Mouse (Mus musculus) limb, embryonic 11.5 days (tissue): ENCODE data around the gene Ddx31. TPM values are rescaled to one million over a fixed set of nuclear protein-coding genes. Genes with fewer than 3 reads are reported as not detected.

ENCODE experiments used
- ATAC-seq: fragments of 200-750 bp; cut with Nextera tagmentation; 2 replicates; pipeline ENCODE4 v1.8.0; 2017; ENCODE audit warnings: low read depth; ENCODE audit not compliant: insufficient number of reproducible peaks, low FRiP score, low TSS enrichment
- DNase-seq: peaks from one replicate; pipeline ENCODE4 v3.0.0-alpha.2; 2015; ENCODE audit warnings: low spot score
- H3K27ac ChIP-seq: fragments of 300-500 bp; sonication (generic); replicated peaks from 2 replicates; pipeline ENCODE4 v1.5.1; 2014; ENCODE audit warnings: low read depth, mild to moderate bottlenecking, low read length
- H3K27me3 ChIP-seq: fragments of 300-500 bp; sonication (generic); 2 replicates; pipeline ENCODE4 v1.6.1; 2014; ENCODE audit warnings: mild to moderate bottlenecking, low read length, mixed read lengths; ENCODE audit not compliant: control insufficient read depth, insufficient read depth
- H3K36me3 ChIP-seq: fragments of 300-500 bp; sonication (generic); 2 replicates; pipeline ENCODE4 v1.6.1; 2014; ENCODE audit warnings: mild to moderate bottlenecking, low read length, moderate library complexity, mixed read lengths; ENCODE audit not compliant: control insufficient read depth, insufficient read depth
- H3K4me1 ChIP-seq: fragments of 300-500 bp; sonication (generic); 2 replicates; pipeline ENCODE4 v1.6.1; 2014; ENCODE audit warnings: low read length, mixed read lengths; ENCODE audit not compliant: control insufficient read depth, insufficient read depth
- H3K4me2 ChIP-seq: fragments of 300-500 bp; sonication (generic); 2 replicates; pipeline ENCODE4 v1.6.1; 2014; ENCODE audit warnings: low read depth, mild to moderate bottlenecking, moderate library complexity; ENCODE audit not compliant: severe bottlenecking
- H3K4me3 ChIP-seq: fragments of 300-500 bp; sonication (generic); 2 replicates; pipeline ENCODE4 v1.5.1; 2014; ENCODE audit warnings: low read depth, low read length
- H3K9ac ChIP-seq: fragments of 300-500 bp; sonication (generic); 2 replicates; pipeline ENCODE4 v1.6.1; 2014; ENCODE audit warnings: mild to moderate bottlenecking, low read length
- H3K9me3 ChIP-seq: fragments of 300-500 bp; sonication (generic); 2 replicates; pipeline ENCODE4 v1.6.1; 2016; ENCODE audit warnings: low read length; ENCODE audit not compliant: control insufficient read depth
- WGBS: fragments of 180-500 bp; shearing (Covaris S2); extraction: QIAGEN DNeasy Blood & Tissue Kit; methylation state at CpG from one replicate; pipeline ENCODE4 v1.1.7; 2014; 5-methylcytosine and 5-hydroxymethylcytosine counted together
- polyA plus RNA-seq: library from polyadenylated mRNA; unstranded; fragments of >200 nt; fragmentation: Nextera tagmentation; extraction: Ambion mirVana; gene quantifications from 2 replicates; pipeline ENCODE4 v1.2.1, GENCODE M21; 2014

The Ddx31 gene
- polyA plus RNA-seq, 1 experiment from 2014 or later: 20.4 TPM

DNA sequence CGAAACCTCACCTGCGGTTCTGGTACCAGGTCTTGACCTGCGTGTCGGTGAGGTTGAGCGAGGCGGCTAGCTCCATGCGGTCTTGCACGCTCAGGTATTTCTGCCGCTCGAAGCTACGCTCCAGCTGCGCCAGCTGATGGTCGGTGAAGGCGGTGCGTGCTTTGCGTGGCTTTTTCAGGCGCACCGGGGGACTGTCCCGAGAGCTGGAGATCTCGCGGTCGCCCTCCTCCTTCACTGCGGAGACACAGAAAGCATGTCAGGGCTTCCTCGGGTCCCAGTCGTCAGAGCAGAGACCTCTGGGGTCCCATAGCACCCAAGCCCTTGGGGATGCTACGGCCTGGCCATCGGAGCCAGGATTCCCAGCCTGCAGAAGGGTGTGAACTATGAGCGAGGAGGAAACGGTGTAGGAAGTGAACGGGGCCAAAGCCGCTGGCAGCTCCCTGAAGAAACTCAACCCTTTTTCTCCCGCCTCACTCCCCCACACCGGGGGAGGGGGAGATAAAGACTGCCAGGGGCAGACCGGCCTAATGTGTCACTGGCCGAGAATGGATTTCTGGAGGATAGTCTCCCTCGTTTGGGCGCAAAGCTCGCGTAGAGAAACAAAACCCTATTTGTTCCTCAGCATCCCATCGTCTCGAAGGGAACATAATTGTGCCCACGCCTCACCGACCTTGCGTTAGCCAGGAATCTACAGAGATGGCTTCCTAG, 71.3 kb downstream of the Ddx31 start:
- under 1% methylated on average over 44 of the region's 44 CpGs for WGBS
- Histone ChIP-seq H3K27me3 (peaks cover 95% of the 10 kb centered on the region), H3K9ac (no peak overlapping the region), H3K4me3 (no peak overlapping the region), H3K9me3 (no peaks in the 10 kb centered on the region), H3K27ac (no peak overlapping the region), H3K36me3 (no peaks in the 10 kb centered on the region), H3K4me2 (no peak overlapping the region), H3K4me1 (peaks cover 8% of the 10 kb centered on the region)
- DNase-seq (peak; percentile 45), ATAC-seq (no peak)

- H3K4me3 ChIP-seq: no peak overlapping the region
Observed at GRCm38 (mm10) chr2:28912039-28912700, 72.0 kb downstream of the Ddx31 start.

DNA sequence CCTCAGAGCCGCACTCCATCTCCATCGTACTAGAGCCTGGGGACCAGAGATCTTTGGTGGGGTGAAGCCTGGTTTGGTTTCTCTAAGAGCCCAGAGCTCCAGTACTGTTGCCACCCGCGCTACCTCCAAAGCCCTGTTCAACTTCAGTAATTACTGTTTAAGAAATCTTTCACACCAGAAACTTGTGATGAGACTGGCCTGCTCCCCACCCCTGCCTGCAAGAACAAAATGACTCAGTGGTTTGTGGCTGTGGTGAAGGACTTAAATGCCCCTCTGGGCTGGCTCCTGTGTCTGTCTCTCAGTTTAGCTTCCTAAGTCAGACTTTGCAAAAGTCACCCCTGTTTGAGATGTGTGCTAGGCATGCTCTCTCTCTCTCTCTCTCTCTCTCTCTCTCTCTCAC, 72.8 kb downstream of the Ddx31 start:
- Histone ChIP-seq H3K9me3 (no peaks in the 10 kb centered on the region), H3K27me3 (peaks cover 97% of the 10 kb centered on the region), H3K9ac (no peak overlapping the region), H3K4me1 (peaks cover 11% of the 10 kb centered on the region), H3K27ac (no peak overlapping the region), H3K4me2 (no peak overlapping the region), H3K4me3 (no peak overlapping the region), H3K36me3 (no peaks in the 10 kb centered on the region)
- ATAC-seq (no peak), DNase-seq (peak; percentile 31)
- 0% methylated on average over 4 of the region's 4 CpGs for WGBS

More at GRCm38 (mm10) chr2:28912039-28912700, 72.0 kb downstream of the Ddx31 start:
- Histone ChIP-seq H3K9me3 (no peaks in the 10 kb centered on the region), H3K27ac (no peak overlapping the region), H3K9ac (no peak overlapping the region), H3K36me3 (no peaks in the 10 kb centered on the region), H3K4me1 (peaks cover 8% of the 10 kb centered on the region), H3K4me2 (no peak overlapping the region), H3K27me3 (peaks cover 95% of the 10 kb centered on the region)
- ATAC-seq: no peak
- 2% methylated on average over 33 of the region's 33 CpGs for WGBS
- DNase-seq: peak; percentile 50

DNA sequence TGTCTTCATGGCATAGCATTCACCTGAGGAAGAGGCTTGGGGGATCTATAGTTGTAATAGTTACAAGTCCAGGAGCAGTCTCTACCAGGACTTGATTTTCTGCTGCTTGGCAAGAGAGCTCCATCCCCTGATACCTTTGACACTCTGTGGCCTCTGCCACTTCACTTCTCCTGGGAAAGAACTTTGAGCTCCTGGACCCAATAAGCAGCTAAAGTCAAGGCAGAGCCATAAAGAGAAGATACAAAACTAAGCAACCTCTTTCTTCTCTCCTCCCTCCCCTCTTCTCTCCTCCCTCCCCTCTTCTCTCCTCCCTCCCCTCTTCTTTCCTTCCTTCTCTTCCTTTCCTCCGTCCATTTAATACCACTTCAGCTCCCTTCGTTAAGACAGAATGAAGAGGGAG, 73.9 kb downstream of the Ddx31 start:
- WGBS: 3% methylated on average over 2 of the region's 2 CpGs
- Histone ChIP-seq H3K9ac (no peak overlapping the region), H3K4me3 (no peak overlapping the region), H3K4me1 (peaks cover 3% of the 10 kb centered on the region; the same call in 1 of the 2 replicates), H3K27ac (no peak overlapping the region), H3K36me3 (no peaks in the 10 kb centered on the region), H3K4me2 (no peak overlapping the region), H3K27me3 (peaks cover 97% of the 10 kb centered on the region), H3K9me3 (no peaks in the 10 kb centered on the region)
- DNase-seq (no peak), ATAC-seq (no peak)

GRCm38 (mm10) chr2:28915104-28915738, 75.0 kb downstream of the Ddx31 start:
- Histone ChIP-seq H3K9me3 (no peaks in the 10 kb centered on the region), H3K4me3 (no peak overlapping the region), H3K4me2 (no peak overlapping the region), H3K36me3 (no peaks in the 10 kb centered on the region), H3K27me3 (peaks cover 94% of the 10 kb centered on the region), H3K4me1 (peaks cover 3% of the 10 kb centered on the region; the same call in 1 of the 2 replicates), H3K9ac (no peak overlapping the region), H3K27ac (no peak overlapping the region)
- WGBS: 2% methylated on average over 21 of the region's 22 CpGs
- DNase-seq: no peak
- 0 out of 2 replicates have a peak, but pooled peaks have one; percentile 31 for ATAC-seq

- under 1% methylated on average over 50 of the region's 50 CpGs for WGBS
Observed at GRCm38 (mm10) chr2:28915768-28916512, 75.7 kb downstream of the Ddx31 start.

DNA sequence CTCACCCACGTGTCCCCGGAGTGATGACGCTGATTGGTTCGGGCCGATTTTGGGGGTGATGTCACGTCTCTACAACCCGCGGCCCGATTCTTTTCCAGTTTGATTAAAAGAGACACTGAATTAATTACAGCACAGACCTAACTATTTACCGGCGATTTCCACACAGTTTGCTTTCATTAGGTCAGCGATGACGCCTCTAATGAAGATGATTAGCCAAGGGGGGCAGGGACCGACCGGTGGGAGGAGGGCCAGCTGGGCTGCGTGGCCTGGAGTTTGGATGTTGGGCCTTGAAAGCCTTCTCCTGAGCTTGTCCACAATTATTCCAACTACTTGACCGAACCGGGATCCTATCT, 76.3 kb downstream of the Ddx31 start, which contains the start of gene Barhl1:
Gene Barhl1, minus strand, starts transcription at position 156 of the 353 bp plus-strand sequence.
- H3K27me3 ChIP-seq: peaks cover 92% of the 10 kb centered on the region
- H3K36me3 ChIP-seq: no peaks in the 10 kb centered on the region
- no peak within 1 kb of the TSS for H3K27ac ChIP-seq
- no peak within 1 kb of the TSS for H3K4me2 ChIP-seq
- ATAC-seq (no peak), DNase-seq (peak; percentile 37)
- H3K9ac ChIP-seq: no peak within 1 kb of the TSS
- no peaks in the 10 kb centered on the region for H3K9me3 ChIP-seq
- 1% methylated on average over 18 of the region's 18 CpGs for WGBS
- H3K4me3 ChIP-seq: no peak within 1 kb of the TSS
- peaks cover 3% of the 10 kb centered on the region; the same call in 1 of the 2 replicates for H3K4me1 ChIP-seq

More at GRCm38 (mm10) chr2:28915768-28916512, 75.7 kb downstream of the Ddx31 start:
- DNase-seq (peak; percentile 93), ATAC-seq (peak; percentile 60; the same call in 1 of the 2 replicates)
- H3K4me2 ChIP-seq: no peak overlapping the region
- H3K27me3 ChIP-seq: peaks cover 93% of the 10 kb centered on the region
- no peak overlapping the region for H3K9ac ChIP-seq
- no peaks in the 10 kb centered on the region for H3K9me3 ChIP-seq
- no peak overlapping the region for H3K4me3 ChIP-seq
- no peaks in the 10 kb centered on the region for H3K36me3 ChIP-seq
- H3K27ac ChIP-seq: no peak overlapping the region
- H3K4me1 ChIP-seq: peaks cover 3% of the 10 kb centered on the region; the same call in 1 of the 2 replicates

GRCm38 (mm10) chr2:28917156-28917517, 76.9 kb downstream of the Ddx31 start:
- Histone ChIP-seq H3K9ac (no peak overlapping the region), H3K4me3 (no peak overlapping the region), H3K27me3 (peaks cover 91% of the 10 kb centered on the region), H3K4me1 (peaks cover 3% of the 10 kb centered on the region; the same call in 1 of the 2 replicates), H3K36me3 (no peaks in the 10 kb centered on the region), H3K9me3 (no peaks in the 10 kb centered on the region), H3K27ac (no peak overlapping the region), H3K4me2 (no peak overlapping the region)
- WGBS: 2% methylated on average over 11 of the region's 11 CpGs
- ATAC-seq: no peak
- no peak for DNase-seq
